Mouse (Mus musculus) midbrain, embryonic 13.5 days (tissue): ENCODE data around the gene Slc12a6. TPM values are rescaled to one million over a fixed set of nuclear protein-coding genes. Genes with fewer than 3 reads are reported as not detected.

Experiments
- ATAC-seq: fragments of 200-750 bp; cut with Nextera tagmentation; 2 replicates; pipeline ENCODE4 v1.8.0; 2017; ENCODE audit warnings: mild to moderate bottlenecking, moderate TSS enrichment, moderate library complexity
- H3K27ac ChIP-seq: fragments of 300-500 bp; sonication (generic); 2 replicates; pipeline ENCODE4 v1.5.1; 2015; ENCODE audit warnings: inconsistent platforms, mild to moderate bottlenecking, moderate library complexity
- H3K27me3 ChIP-seq: fragments of 300-500 bp; sonication (generic); 2 replicates; pipeline ENCODE4 v1.6.1; 2015; ENCODE audit warnings: mild to moderate bottlenecking, inconsistent platforms
- H3K36me3 ChIP-seq: fragments of 300-500 bp; sonication (generic); 2 replicates; pipeline ENCODE4 v1.6.1; 2015; ENCODE audit warnings: mild to moderate bottlenecking, inconsistent platforms
- H3K4me1 ChIP-seq: fragments of 300-500 bp; sonication (generic); replicated peaks from 2 replicates; pipeline ENCODE4 v1.6.1; 2015; ENCODE audit warnings: inconsistent platforms
- H3K4me2 ChIP-seq: fragments of 300-500 bp; sonication (generic); replicated peaks from 2 replicates; pipeline ENCODE4 v1.6.1; 2015; ENCODE audit warnings: moderate library complexity, mild to moderate bottlenecking, inconsistent platforms
- H3K4me3 ChIP-seq: fragments of 300-500 bp; sonication (generic); replicated peaks from 2 replicates; pipeline ENCODE4 v1.5.1; 2015; ENCODE audit warnings: mild to moderate bottlenecking, inconsistent platforms
- H3K9ac ChIP-seq: fragments of 300-500 bp; sonication (generic); replicated peaks from 2 replicates; pipeline ENCODE4 v1.6.1; 2015; ENCODE audit warnings: mild to moderate bottlenecking, inconsistent platforms
- H3K9me3 ChIP-seq: fragments of 300-500 bp; sonication (generic); 2 replicates; pipeline ENCODE4 v1.6.1; 2016; ENCODE audit warnings: mild to moderate bottlenecking, inconsistent platforms
- WGBS: fragments of 180-500 bp; shearing (Covaris S2); methylation state at CpG from one replicate; pipeline ENCODE4 v1.1.7; 2015; 5-methylcytosine and 5-hydroxymethylcytosine counted together
- polyA plus RNA-seq: library from polyadenylated mRNA; unstranded; fragments of >200 nt; fragmentation: Nextera tagmentation; extraction: Ambion mirVana; gene quantifications from 2 replicates; pipeline ENCODE4 v1.2.1, GENCODE M21; 2015

Gene Slc12a6
- polyA plus RNA-seq, 1 experiment from 2014 or later: 16.4 TPM

DNA sequence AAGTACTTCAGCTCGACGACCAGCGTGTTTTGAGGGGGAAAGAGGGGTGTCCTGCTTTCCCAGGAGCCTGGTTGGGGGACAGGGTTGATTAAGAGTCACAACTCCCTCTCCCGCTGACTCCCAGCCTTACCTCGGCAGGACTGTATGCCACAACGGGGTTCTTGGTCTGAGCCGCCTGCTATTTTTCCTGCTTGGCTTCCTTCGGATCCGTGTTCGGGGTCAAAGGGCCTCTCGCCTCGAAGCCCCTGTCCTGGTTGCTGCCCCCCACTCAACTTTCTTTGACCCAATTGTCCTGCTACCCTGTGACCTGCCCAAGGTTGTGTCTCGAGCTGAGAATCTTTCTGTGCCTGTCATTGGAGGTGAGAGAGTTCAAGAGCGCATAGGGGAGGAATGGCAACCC is 23.8 kb upstream of the Slc12a6 start:
- Histone ChIP-seq H3K27ac (no peak overlapping the region), H3K4me3 (no peak overlapping the region), H3K9ac (no peak overlapping the region), H3K36me3 (peaks cover 33% of the 10 kb centered on the region), H3K4me2 (no peak overlapping the region), H3K9me3 (no peaks in the 10 kb centered on the region), H3K4me1 (peaks cover 11% of the 10 kb centered on the region), H3K27me3 (0 out of 2 replicates have a peak, but pooled peaks cover 2% of the 10 kb centered on the region)
- ATAC-seq: no peak
- 84% methylated on average over 14 of the region's 14 CpGs for WGBS

DNA sequence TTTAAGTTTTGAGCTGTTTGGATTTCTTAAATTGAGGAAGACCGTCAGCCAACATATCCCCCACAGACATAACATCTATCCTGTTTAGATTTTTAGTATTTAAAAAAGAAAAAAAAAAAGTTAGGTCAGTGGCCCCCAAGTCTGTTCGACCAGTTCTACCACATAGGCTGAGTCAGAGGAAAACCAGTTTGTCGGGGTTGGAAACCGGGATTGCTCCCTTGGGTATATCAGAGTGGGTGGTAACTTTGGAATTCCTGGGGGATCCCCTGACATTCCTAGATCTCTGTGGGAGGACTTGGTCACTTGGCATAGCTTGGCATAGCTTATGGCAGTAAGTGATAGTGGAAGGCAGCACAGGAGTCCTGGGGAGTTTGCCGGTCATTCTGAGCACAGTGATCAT is 20.3 kb upstream of the Slc12a6 start:
- Histone ChIP-seq H3K36me3 (peaks cover 41% of the 10 kb centered on the region), H3K4me3 (no peak overlapping the region), H3K27ac (no peak overlapping the region), H3K9ac (no peak overlapping the region), H3K27me3 (no peaks in the 10 kb centered on the region), H3K4me1 (peaks cover 10% of the 10 kb centered on the region), H3K4me2 (no peak overlapping the region), H3K9me3 (no peaks in the 10 kb centered on the region)
- WGBS: 92% methylated on average over 5 of the region's 5 CpGs
- ATAC-seq: no peak

DNA sequence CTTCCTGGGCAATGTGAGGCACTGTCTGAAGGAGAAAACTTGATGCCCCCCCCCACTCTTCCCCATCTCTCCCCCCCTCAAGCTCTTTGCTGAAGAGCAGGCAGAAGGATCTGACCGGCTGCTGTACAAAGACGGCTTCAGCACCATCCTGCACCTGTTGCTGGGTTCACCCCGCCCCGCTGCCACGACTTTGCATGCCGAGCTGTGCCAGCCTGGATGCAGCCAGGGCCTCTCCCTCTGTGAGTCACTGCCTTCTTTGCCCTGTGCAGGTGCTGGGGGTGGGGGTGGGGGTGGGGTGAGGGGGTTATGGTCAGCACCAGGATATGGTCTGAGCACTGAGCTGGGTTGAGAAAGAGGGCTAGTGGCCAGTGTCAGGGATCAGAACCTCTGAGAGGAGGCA is 19.4 kb upstream of the Slc12a6 start:
- whole genome bisulfite sequencing: 97% methylated on average over 6 of the region's 6 CpGs
- no peaks in the 10 kb centered on the region for H3K27me3 ChIP-seq
- no peak overlapping the region for H3K4me2 ChIP-seq
- no peaks in the 10 kb centered on the region for H3K9me3 ChIP-seq
- peaks cover 1% of the 10 kb centered on the region for H3K4me1 ChIP-seq
- H3K36me3 ChIP-seq: peaks cover 41% of the 10 kb centered on the region
- no peak overlapping the region for H3K4me3 ChIP-seq
- ATAC-seq: no peak
- no peak overlapping the region for H3K27ac ChIP-seq
- no peak overlapping the region for H3K9ac ChIP-seq

DNA sequence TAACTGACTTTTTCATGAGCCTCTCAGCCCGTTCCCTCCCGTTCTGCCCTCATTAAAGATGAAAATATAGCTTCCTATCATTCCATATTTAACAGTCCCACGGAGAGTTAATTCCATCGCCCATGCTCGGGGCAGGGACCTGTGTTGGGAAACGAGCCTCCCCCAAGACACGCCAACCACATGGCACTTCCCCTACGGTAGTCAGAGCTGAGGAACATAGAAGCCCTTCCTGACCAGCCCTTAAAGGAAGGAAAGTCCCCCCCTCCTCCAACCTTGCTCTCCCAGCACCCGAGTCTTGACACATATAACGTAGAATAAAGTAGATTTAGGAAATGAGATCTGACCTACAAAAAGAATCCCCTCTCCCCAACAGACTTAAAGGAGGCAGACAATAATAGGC is 18.3 kb upstream of the Slc12a6 start:
- no peak overlapping the region for H3K4me3 ChIP-seq
- no peak for ATAC-seq
- no peaks in the 10 kb centered on the region for H3K9me3 ChIP-seq
- H3K4me2 ChIP-seq: no peak overlapping the region
- no peak overlapping the region for H3K9ac ChIP-seq
- 92% methylated on average over 10 of the region's 10 CpGs for WGBS
- no peak overlapping the region for H3K27ac ChIP-seq
- no peaks in the 10 kb centered on the region for H3K4me1 ChIP-seq
- H3K36me3 ChIP-seq: peaks cover 41% of the 10 kb centered on the region
- no peaks in the 10 kb centered on the region for H3K27me3 ChIP-seq

DNA sequence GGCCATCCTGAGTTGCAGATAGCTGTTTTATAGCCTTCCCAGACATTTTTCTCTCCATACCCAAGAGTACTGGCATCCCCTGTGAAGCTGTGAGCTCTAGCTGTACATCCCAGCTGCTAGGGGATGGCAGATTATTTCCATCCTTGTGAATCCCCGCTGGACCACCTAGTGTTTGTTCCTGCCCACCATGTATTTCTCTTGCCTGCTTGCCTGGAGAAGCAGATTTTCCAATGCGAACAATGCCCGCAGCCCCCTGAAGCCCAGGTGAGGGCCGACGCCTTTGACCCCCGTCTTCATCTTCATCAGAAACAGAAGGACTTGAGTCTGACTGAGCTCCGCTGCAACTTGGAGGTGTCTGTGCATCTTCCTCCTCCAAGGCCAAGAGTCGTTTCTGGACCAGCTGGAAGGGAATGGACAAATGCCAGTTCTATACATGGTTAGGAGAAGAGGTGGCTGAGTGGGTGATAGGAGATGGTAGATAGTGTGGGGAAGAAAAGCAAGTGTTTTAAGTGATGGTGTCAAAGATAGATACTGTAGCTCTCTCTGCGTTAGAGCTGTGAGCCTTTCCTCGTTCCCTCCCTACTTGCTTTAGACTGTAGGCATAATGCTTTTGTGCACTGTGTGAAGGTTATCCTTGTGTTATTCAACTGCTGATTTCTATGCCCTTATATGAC is 15.7 kb upstream of the Slc12a6 start:
- Histone ChIP-seq H3K4me2 (no peak overlapping the region), H3K27me3 (no peaks in the 10 kb centered on the region), H3K9me3 (no peaks in the 10 kb centered on the region), H3K9ac (no peak overlapping the region), H3K4me1 (no peaks in the 10 kb centered on the region), H3K36me3 (peaks cover 24% of the 10 kb centered on the region), H3K4me3 (no peak overlapping the region), H3K27ac (no peak overlapping the region)
- WGBS: 92% methylated on average over 10 of the region's 10 CpGs
- ATAC-seq: no peak

DNA sequence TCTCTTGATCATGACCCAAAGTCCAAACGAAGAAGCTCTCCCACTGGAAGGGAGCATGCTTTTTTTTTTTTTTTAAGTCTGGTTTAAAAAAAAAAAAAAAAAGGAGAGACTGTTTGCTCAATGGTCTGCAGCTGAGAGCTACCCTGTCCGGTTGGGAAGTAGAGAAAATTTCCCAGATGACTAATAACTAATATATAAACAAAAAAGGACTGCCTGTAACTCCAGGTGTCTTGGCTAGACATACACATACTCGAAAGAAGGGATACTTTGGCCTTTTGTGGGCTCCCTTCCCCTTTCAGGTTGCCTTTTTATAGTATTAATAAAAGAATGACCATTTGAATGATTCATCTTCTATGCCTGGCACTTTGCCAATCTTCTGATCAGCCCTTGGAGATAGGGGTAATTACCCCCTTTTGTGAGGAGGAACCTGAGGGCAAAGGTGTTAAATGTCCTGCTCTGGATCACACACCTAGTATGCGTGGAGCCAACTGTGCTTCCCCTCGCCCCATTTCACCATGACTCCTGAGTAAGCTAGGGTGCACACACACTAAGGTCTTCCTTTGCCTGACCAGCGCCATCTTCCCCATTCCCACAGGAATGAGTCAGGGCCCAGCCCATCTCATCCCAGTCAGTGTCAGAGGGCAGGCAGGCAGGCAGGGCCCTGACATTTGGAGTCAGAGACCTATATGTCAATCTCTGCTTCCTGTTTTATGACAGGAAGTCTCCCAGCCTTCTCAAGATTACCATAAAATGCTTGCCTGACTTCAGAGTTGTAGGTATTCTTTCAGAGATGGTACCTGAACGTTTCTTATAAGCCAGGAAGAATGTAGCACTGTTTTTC is 10.7 kb upstream of the Slc12a6 start:
- Histone ChIP-seq H3K9me3 (no peaks in the 10 kb centered on the region), H3K27ac (no peak overlapping the region), H3K4me3 (no peak overlapping the region), H3K27me3 (no peaks in the 10 kb centered on the region), H3K4me1 (no peaks in the 10 kb centered on the region), H3K36me3 (no peaks in the 10 kb centered on the region), H3K9ac (no peak overlapping the region), H3K4me2 (no peak overlapping the region)
- 75% methylated on average over 7 of the region's 7 CpGs for WGBS
- no peak for ATAC-seq

DNA sequence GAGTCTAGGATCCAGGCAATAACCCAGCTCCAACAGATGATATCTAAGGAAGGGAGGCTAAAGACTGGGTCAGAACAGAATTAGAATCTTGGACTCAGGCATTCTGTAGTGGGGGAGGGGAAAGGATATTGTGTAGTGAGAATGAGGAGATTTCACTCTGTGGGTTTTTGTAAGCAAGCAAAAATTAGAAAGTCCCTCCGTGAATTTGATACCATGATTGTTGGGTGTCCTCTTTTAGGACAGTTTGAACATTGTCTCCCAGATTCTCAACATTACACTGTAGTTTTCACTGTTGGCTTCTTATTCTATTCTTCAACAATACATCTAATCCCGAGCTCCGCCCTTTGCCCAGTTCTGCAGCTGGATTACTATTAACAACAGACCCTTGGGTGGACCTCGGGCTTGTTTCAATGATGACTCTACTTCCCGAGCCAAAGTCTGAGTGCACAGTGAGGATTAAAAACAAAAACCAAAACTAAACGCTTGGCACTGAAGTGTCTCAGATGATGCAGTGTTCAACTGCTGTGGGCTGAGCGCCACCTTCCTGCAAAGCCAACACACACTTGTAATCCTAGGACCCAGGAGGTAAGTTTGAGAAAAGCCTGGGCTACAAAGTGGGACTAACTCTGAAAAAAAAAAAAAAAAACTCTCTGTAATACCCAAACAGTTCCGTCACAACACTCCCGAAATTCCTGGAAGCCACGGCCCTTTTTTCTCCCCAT is 6.2 kb upstream of the Slc12a6 start, which contains the start of gene Nutm1:
Gene Nutm1 (minus strand): TSS at position 51 of the 722 bp plus-strand sequence.
- no peak within 1 kb of the TSS for H3K27ac ChIP-seq
- H3K9me3 ChIP-seq: no peaks in the 10 kb centered on the region
- no peak within 1 kb of the TSS for H3K4me3 ChIP-seq
- H3K4me1 ChIP-seq: peaks cover 12% of the 10 kb centered on the region
- H3K4me2 ChIP-seq: no peak within 1 kb of the TSS
- H3K27me3 ChIP-seq: no peaks in the 10 kb centered on the region
- no peak within 1 kb of the TSS for H3K9ac ChIP-seq
- ATAC-seq: no peak
- H3K36me3 ChIP-seq: no peaks in the 10 kb centered on the region
- whole genome bisulfite sequencing: 74% methylated on average over 10 of the region's 10 CpGs

DNA sequence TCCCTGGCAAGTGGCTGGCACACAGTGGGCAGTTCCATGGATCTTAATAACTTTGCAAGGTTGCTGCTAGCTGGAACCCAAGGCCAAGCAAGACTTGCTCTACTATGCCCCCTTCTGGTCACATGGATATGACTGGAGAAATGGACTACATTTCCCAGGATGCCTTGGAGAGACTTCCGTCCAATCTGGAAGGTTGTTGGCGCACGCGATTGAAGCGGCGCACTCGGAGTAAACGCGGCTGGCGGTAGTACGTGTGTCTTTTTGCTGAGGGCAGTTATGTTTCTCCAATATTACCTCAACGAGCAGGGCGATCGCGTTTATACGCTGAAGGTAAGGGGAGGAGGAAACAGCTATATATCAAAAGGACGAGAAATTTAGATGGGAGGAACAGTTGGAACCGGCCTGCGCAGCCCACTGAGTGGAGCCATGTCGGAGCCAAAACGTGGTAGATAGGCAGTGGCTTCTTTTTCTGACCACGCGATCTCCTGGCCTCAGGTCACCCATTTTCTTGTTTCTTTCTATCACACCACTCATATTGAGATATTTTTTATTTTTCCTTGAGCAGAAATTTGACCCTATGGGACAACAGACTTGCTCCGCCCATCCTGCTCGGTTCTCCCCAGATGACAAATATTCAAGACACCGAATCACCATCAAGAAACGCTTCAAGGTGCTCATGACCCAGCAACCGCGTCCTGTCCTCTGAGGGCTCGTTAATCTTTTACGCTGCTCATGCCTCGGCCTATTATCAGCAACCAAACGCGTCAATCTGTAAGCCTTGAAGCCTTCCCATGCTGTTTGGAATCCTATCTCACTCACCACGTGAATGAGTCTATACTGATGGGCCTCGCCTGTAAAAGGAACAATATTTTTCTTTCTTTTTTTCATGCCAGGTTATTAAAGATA is 3.6 kb upstream of the Slc12a6 start, which contains the start of gene Nop10:
Gene Nop10 (plus strand): TSS at position 179 of the 906 bp plus-strand sequence.
- H3K27me3 ChIP-seq: no peaks in the 10 kb centered on the region
- no peaks in the 10 kb centered on the region for H3K36me3 ChIP-seq
- H3K4me2 ChIP-seq: peak within 1 kb of the TSS; percentile 74
- H3K27ac ChIP-seq: peak within 1 kb of the TSS; percentile 62
- under 1% methylated on average over 36 of the region's 36 CpGs for WGBS
- peak within 1 kb of the TSS; percentile 65 for H3K9ac ChIP-seq
- peaks cover 28% of the 10 kb centered on the region for H3K4me1 ChIP-seq
- peak within 1 kb of the TSS; percentile 65 for H3K4me3 ChIP-seq
- ATAC-seq: peak; percentile 63
- H3K9me3 ChIP-seq: no peaks in the 10 kb centered on the region

DNA sequence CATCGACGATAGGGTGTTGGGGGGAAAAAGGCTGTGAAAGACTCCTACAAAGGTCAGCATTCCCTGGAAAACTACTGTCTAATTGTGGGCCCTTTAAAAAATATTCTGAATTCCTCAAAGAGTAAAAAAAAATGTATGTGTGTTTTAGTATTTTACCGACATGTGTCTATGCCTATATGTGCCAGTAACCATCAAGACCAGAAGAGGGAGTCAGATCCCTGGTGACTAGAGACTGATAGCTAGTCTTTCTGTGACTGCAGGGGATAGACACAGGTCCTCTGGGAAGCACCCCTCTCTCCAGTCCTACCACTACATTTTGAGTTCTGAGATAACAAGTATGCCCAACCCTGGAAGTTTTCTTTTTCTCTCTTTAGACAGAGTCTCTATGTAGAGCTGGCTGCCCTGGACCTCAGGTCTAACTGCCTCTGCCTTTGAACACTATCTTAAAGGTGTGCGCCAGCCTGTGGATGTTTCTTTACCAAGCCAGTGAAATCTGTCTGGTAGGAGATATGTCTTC is 2.8 kb upstream of the Slc12a6 start:
- Histone ChIP-seq H3K4me3 (peak overlapping the region; percentile 65), H3K9ac (peak overlapping the region; percentile 65), H3K9me3 (no peaks in the 10 kb centered on the region), H3K36me3 (no peaks in the 10 kb centered on the region), H3K27me3 (no peaks in the 10 kb centered on the region), H3K4me2 (peak overlapping the region; percentile 74), H3K27ac (no peak overlapping the region), H3K4me1 (peaks cover 36% of the 10 kb centered on the region)
- 43% methylated on average over 4 of the region's 4 CpGs for WGBS
- no peak for ATAC-seq

DNA sequence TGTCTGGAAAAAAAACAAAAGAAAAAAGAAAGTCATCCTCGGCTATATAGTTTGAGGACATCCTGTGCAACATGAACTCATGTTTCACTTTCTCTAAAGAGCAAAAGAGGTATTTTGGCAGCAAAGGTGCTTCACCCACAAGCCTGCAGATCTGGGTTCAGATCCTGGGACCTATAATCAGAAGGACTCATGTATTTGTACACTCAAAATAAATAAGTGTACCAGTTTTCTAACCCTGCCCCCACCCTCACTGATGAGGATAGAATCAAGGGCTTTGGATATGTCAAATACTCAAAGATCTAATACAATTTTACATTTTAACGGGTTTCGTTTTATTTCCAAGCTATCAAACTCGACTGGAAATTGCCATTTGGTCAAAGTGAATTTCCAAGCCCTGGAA is 1.3 kb upstream of the Slc12a6 start:
- Histone ChIP-seq H3K27ac (no peak overlapping the region), H3K27me3 (no peaks in the 10 kb centered on the region), H3K9ac (no peak overlapping the region), H3K36me3 (no peaks in the 10 kb centered on the region), H3K4me3 (no peak overlapping the region), H3K9me3 (no peaks in the 10 kb centered on the region), H3K4me1 (peaks cover 47% of the 10 kb centered on the region), H3K4me2 (no peak overlapping the region)
- ATAC-seq: no peak
- 83% methylated on average over 4 of the region's 4 CpGs for WGBS

DNA sequence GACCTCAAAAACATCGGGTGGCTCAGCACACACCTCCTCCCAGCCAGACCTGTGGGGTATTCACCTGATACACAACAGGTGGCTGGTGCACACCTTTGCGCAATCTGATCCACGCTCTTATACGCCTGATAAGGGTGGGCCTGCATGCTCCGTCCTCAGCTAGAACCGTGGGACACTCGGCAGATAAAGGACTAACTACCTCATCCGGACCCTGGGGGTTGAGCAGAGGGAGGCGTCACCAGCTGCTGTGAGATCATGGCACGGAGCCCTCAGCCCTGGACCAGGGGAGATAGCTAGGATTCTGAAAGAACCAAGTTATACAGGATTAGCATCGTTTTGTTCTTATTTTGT is 592 bp downstream of the Slc12a6 start, which contains the start of gene Gm21985:
Gene Gm21985 (plus strand): TSS at position 73 of the 351 bp plus-strand sequence.
- ATAC-seq: peak; percentile 44
- Histone ChIP-seq H3K36me3 (no peaks in the 10 kb centered on the region), H3K27ac (peak within 1 kb of the TSS; percentile 93), H3K4me1 (peaks cover 60% of the 10 kb centered on the region), H3K4me3 (peak within 1 kb of the TSS; percentile 86), H3K9me3 (no peaks in the 10 kb centered on the region), H3K9ac (peak within 1 kb of the TSS; percentile 87), H3K4me2 (peak within 1 kb of the TSS; percentile 89), H3K27me3 (no peaks in the 10 kb centered on the region)
- WGBS: 1% methylated on average over 11 of the region's 11 CpGs
